Mouse (Mus musculus): ENCODE measurements around the gene Spag5. TPM values are rescaled to one million over a fixed set of nuclear protein-coding genes. Genes with fewer than 3 reads are reported as not detected.
A peak's percentile ranks its signal among the peaks of the same experiment; 100 is the strongest.

Gene Spag5
- polyA plus RNA-seq, 1 experiment from 2014 or later, result 41.8 TPM

GRCm38 (mm10) chr11:78289146-78289763, 12.1 kb upstream of the Spag5 start:
- no peak overlapping the region for H3K4me2 ChIP-seq
- 89% methylated on average over 7 of the region's 7 CpGs for WGBS
- no peaks in the 10 kb centered on the region for H3K9me3 ChIP-seq (replicated peaks)
- H3K4me3 ChIP-seq, result no peak overlapping the region
- no peaks in the 10 kb centered on the region for H3K27me3 ChIP-seq
- H3K4me1 ChIP-seq, result no peaks in the 10 kb centered on the region
- peaks cover 89% of the 10 kb centered on the region for H3K36me3 ChIP-seq (ENCODE audit: poor library complexity, severe bottlenecking)
- no peak for ATAC-seq
- no peak overlapping the region for H3K9ac ChIP-seq
- no peak overlapping the region for H3K27ac ChIP-seq

DNA sequence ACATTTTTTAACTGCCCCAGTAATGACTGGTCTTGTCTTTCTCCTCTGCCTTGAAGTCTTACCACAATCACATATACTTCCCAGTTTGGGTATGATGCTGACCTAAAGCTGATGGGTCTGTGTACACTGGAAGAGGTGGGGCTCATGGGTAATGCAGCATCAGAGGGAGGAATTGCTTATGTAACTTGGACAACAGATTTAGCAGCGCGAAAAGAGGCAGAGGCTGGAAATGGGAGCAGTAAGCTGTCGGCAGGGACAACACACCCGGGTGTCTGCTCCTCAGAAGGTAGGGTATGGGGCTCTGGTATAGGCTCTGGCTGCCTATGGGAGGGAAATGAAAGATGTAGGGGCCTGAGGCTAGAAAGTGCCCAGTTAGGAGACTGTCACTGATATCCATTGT, 10.7 kb upstream of the Spag5 start, which contains the start of gene BC030499:
TSS of gene BC030499 (plus strand) at position 188 of the 400 bp plus-strand sequence.
- no peak within 1 kb of the TSS for H3K9ac ChIP-seq
- 96% methylated on average over 4 of the region's 4 CpGs for WGBS
- H3K36me3 ChIP-seq (ENCODE audit: poor library complexity, severe bottlenecking), result peaks cover 75% of the 10 kb centered on the region

DNA sequence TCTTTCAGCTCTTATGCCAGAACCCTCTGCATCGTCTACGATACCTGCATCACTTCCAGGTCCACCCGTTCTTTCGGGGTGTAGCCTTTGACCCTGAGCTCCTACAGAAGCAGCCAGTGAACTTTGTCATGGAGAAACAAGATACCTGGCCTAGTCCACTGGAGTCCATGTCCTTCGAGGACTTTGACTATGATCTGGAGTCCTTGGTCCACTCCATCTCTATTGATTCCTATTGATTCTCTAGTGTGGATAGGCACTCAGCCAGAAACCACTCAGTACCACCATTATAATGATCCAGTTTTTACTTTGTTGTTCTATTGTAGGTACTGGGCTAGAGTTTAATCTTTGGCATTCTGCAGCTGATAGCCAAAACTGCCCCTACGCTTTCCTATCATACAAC, 6.7 kb upstream of the Spag5 start:
- Histone ChIP-seq H3K9me3 (replicated peaks) (no peaks in the 10 kb centered on the region), H3K4me2 (no peak overlapping the region), H3K27ac (no peak overlapping the region), H3K4me1 (no peaks in the 10 kb centered on the region), H3K4me3 (no peak overlapping the region), H3K36me3 (ENCODE audit: poor library complexity, severe bottlenecking) (peaks cover 36% of the 10 kb centered on the region), H3K9ac (no peak overlapping the region), H3K27me3 (no peaks in the 10 kb centered on the region)
- WGBS, result 96% methylated on average over 6 of the region's 6 CpGs
- no peak for ATAC-seq

More for the DNA sequence above, 10.7 kb upstream of the Spag5 start, which contains the start of gene BC030499:
- H3K4me2 ChIP-seq, result no peak within 1 kb of the TSS
- H3K4me3 ChIP-seq, result no peak within 1 kb of the TSS
- H3K27ac ChIP-seq, result no peak within 1 kb of the TSS
- H3K4me1 ChIP-seq, result no peaks in the 10 kb centered on the region
- no peaks in the 10 kb centered on the region for H3K27me3 ChIP-seq
- no peak for ATAC-seq
- H3K9me3 ChIP-seq (replicated peaks), result no peaks in the 10 kb centered on the region

- peak overlapping the region; percentile 77 for H3K4me3 ChIP-seq
- peak overlapping the region; percentile 60 for H3K9ac ChIP-seq
- 68% methylated on average over 7 of the region's 7 CpGs for WGBS
- peak; percentile 37; the same call in 1 of the 2 replicates for ATAC-seq
- peaks cover 28% of the 10 kb centered on the region for H3K36me3 ChIP-seq (ENCODE audit: poor library complexity, severe bottlenecking)
- peak overlapping the region; percentile 40 for H3K27ac ChIP-seq
- H3K9me3 ChIP-seq (replicated peaks), result no peaks in the 10 kb centered on the region
- peaks cover 24% of the 10 kb centered on the region for H3K4me1 ChIP-seq
- no peaks in the 10 kb centered on the region for H3K27me3 ChIP-seq
- H3K4me2 ChIP-seq, result peak overlapping the region; percentile 93
These were observed 412 bp upstream of the Spag5 start for GRCm38 (mm10) chr11:78300917-78301316.

- H3K4me1 ChIP-seq, result peaks cover 28% of the 10 kb centered on the region
- H3K4me2 ChIP-seq, result no peak overlapping the region
- H3K9me3 ChIP-seq (replicated peaks), result no peaks in the 10 kb centered on the region
- H3K4me3 ChIP-seq, result no peak overlapping the region
- peaks cover 58% of the 10 kb centered on the region for H3K36me3 ChIP-seq (ENCODE audit: poor library complexity, severe bottlenecking)
- WGBS, result 95% methylated on average over 4 of the region's 4 CpGs
- ATAC-seq, result no peak
- peak overlapping the region; percentile 4; the same call in 1 of the 2 replicates for H3K9ac ChIP-seq
- no peak overlapping the region for H3K27ac ChIP-seq
- no peaks in the 10 kb centered on the region for H3K27me3 ChIP-seq
These were observed 3.9 kb downstream of the Spag5 start for GRCm38 (mm10) chr11:78305272-78305671.

- no peaks in the 10 kb centered on the region for H3K9me3 ChIP-seq (replicated peaks)
- no peak overlapping the region for H3K27ac ChIP-seq
- peaks cover 82% of the 10 kb centered on the region for H3K36me3 ChIP-seq (ENCODE audit: poor library complexity, severe bottlenecking)
- H3K4me3 ChIP-seq, result no peak overlapping the region
- no peaks in the 10 kb centered on the region for H3K27me3 ChIP-seq
- 86% methylated on average over 8 of the region's 8 CpGs for WGBS
- no peak overlapping the region for H3K4me2 ChIP-seq
- H3K4me1 ChIP-seq, result peaks cover 4% of the 10 kb centered on the region
- ATAC-seq, result no peak
- H3K9ac ChIP-seq, result no peak overlapping the region; the same call in 1 of the 2 replicates
These were observed 9.7 kb downstream of the Spag5 start for GRCm38 (mm10) chr11:78310861-78311511.

DNA sequence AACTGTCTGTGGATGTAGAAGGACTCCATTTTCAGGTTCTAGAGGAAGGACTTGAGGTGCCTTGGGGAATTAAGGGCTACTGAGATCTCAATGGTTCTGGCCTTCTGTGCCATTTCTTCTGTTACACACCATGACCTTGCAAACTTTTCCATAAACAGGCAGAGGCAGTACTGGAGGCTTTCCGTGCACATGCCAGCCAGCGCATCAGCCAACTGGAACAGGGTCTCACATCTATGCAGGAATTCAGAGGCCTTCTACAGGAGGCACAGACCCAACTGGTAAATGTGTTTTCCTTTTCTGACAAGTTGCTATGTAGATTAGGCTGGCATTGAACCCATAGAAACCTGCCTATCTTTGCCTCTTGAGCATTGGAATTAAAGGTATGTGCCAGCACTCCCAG, 12.3 kb downstream of the Spag5 start:
- WGBS, result 95% methylated on average over 2 of the region's 2 CpGs
- Histone ChIP-seq H3K9me3 (replicated peaks) (no peaks in the 10 kb centered on the region), H3K4me3 (no peak overlapping the region), H3K27me3 (no peaks in the 10 kb centered on the region), H3K9ac (no peak overlapping the region), H3K4me1 (peaks cover 11% of the 10 kb centered on the region; the same call in 1 of the 2 replicates), H3K4me2 (no peak overlapping the region), H3K36me3 (ENCODE audit: poor library complexity, severe bottlenecking) (peaks cover 92% of the 10 kb centered on the region), H3K27ac (no peak overlapping the region)
- no peak for ATAC-seq

DNA sequence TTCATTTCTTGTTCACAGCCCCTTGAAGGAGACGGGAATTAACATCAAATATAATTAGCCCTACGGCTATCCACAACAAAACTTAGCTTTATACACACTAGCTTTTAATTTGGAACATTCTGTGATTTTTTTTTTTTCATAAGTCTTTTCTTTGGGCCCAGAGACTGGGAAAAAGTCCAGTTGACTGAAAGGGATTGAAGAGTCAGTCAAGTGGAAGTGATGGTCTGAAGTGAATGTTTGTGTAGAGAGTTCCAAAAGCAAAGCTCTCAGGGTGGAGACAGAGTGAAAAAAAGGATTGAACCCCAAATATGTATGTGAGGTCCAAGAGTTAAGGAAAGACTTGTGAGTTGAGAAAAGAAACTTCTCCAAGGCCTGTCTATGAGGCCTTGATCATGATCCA, 17.1 kb downstream of the Spag5 start:
- H3K36me3 ChIP-seq (ENCODE audit: poor library complexity, severe bottlenecking), result peaks cover 84% of the 10 kb centered on the region
- no peaks in the 10 kb centered on the region for H3K27me3 ChIP-seq
- peak overlapping the region; percentile 58; the same call in 1 of the 2 replicates for H3K27ac ChIP-seq
- H3K9me3 ChIP-seq (replicated peaks), result no peaks in the 10 kb centered on the region
- H3K4me1 ChIP-seq, result peaks cover 34% of the 10 kb centered on the region
- no peak overlapping the region for H3K4me2 ChIP-seq
- 50% methylated on average over 2 of the region's 2 CpGs for whole genome bisulfite sequencing
- ATAC-seq, result no peak
- H3K9ac ChIP-seq, result no peak overlapping the region
- no peak overlapping the region for H3K4me3 ChIP-seq

DNA sequence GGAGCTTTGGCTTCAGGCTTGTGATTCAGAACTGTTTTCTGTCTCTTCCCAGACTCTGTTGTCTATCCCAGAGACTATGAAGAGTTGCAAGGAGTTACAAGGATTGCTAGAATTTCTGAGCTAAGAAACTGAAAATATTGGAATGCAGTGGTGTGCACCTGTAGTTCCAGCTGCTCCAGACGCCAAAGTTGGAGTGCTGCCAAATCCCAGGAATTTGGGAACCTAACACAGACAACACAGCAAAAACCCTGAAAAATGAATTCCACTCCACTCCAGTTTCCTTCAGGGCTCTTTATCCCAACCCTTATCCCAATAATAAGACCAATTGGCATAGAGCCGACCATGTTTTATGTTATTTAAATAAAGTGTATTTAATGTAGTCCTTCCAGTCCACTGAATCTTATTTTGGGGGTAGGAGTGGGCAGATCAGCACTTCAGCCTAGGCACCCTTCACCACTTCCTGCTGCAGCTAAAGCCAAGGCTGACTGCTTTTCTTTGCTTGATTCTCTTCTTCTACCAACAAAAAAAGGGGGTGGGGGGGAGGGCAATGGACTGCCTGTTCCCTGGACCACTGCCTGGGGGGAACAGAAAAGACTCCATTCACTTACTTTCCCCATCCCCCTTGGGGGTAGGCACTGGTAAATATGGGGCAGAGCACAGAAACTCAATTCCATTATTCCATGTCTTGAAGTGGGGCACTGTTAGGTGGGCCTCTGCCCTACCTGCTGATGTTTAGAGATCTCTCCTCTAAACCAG, 20.9 kb downstream of the Spag5 start:
- Histone ChIP-seq H3K27ac (peak overlapping the region; percentile 90), H3K27me3 (no peaks in the 10 kb centered on the region), H3K4me2 (peak overlapping the region; percentile 54), H3K4me1 (peaks cover 55% of the 10 kb centered on the region), H3K36me3 (ENCODE audit: poor library complexity, severe bottlenecking) (peaks cover 62% of the 10 kb centered on the region), H3K4me3 (peak overlapping the region; percentile 35), H3K9ac (no peak overlapping the region), H3K9me3 (replicated peaks) (no peaks in the 10 kb centered on the region)
- WGBS, result 42% methylated on average over 2 of the region's 2 CpGs
- ATAC-seq, result peak; percentile 71

- peaks cover 56% of the 10 kb centered on the region for H3K36me3 ChIP-seq (ENCODE audit: poor library complexity, severe bottlenecking)
- peak; percentile 88 for ATAC-seq
- H3K27me3 ChIP-seq, result no peaks in the 10 kb centered on the region
- peak within 1 kb of the TSS; percentile 35 for H3K4me3 ChIP-seq
- H3K9ac ChIP-seq, result peak within 1 kb of the TSS; percentile 47
- H3K4me2 ChIP-seq, result peak within 1 kb of the TSS; percentile 54
- 8% methylated on average over 15 of the region's 15 CpGs for WGBS
- peak within 1 kb of the TSS; percentile 90 for H3K27ac ChIP-seq
- H3K4me1 ChIP-seq, result peaks cover 49% of the 10 kb centered on the region
- no peaks in the 10 kb centered on the region for H3K9me3 ChIP-seq (replicated peaks)
These were observed 21.5 kb downstream of the Spag5 start, which contains the start of gene Aldoc for GRCm38 (mm10) chr11:78322860-78323259. Gene Aldoc (plus strand): TSS chr11:78322968.

- H3K4me2 ChIP-seq, result peak overlapping the region; percentile 54
- ATAC-seq, result no peak
These were observed 22.9 kb downstream of the Spag5 start for GRCm38 (mm10) chr11:78324000-78324785.

More at GRCm38 (mm10) chr11:78324000-78324785, 22.9 kb downstream of the Spag5 start:
- Histone ChIP-seq H3K9ac (no peak overlapping the region), H3K27ac (peak overlapping the region; percentile 90), H3K27me3 (no peaks in the 10 kb centered on the region), H3K9me3 (replicated peaks) (no peaks in the 10 kb centered on the region), H3K4me1 (peaks cover 50% of the 10 kb centered on the region), H3K4me3 (peak overlapping the region; percentile 35), H3K36me3 (ENCODE audit: poor library complexity, severe bottlenecking) (peaks cover 43% of the 10 kb centered on the region)
- whole genome bisulfite sequencing, result 70% methylated on average over 15 of the region's 15 CpGs

Data from forebrain, embryonic 13.5 days (tissue).